Mouse (Mus musculus) embryonic facial prominence, embryonic 11.5 days (tissue): ENCODE measurements around the gene Tshz3. TPM values are rescaled to one million over a fixed set of nuclear protein-coding genes. Genes with fewer than 3 reads are reported as not detected.

ENCODE experiments used
- ATAC-seq: fragments of 200-750 bp; cut with Nextera tagmentation; replicated peaks from 2 replicates; pipeline ENCODE4 v1.8.0; 2017; ENCODE audit warnings: low read depth; ENCODE audit not compliant: insufficient number of reproducible peaks, low FRiP score, low TSS enrichment
- DNase-seq: peaks from one replicate; pipeline ENCODE4 v3.0.0-alpha.2; 2015; ENCODE audit warnings: low spot score
- H3K27ac ChIP-seq: fragments of 300-500 bp; sonication (generic); replicated peaks from 2 replicates; pipeline ENCODE4 v1.5.1; 2014; ENCODE audit warnings: mild to moderate bottlenecking, low read depth, low read length, control low read depth
- H3K27me3 ChIP-seq: fragments of 300-500 bp; sonication (generic); 2 replicates; pipeline ENCODE4 v1.6.1; 2014; ENCODE audit warnings: mild to moderate bottlenecking, low read length, moderate library complexity, mixed read lengths; ENCODE audit not compliant: control insufficient read depth, insufficient read depth
- H3K36me3 ChIP-seq: fragments of 300-500 bp; sonication (generic); replicated peaks from 2 replicates; pipeline ENCODE4 v1.6.1; 2014; ENCODE audit warnings: low read depth, mild to moderate bottlenecking, low read length, moderate library complexity, mixed read lengths; ENCODE audit not compliant: control insufficient read depth, insufficient read depth
- H3K4me1 ChIP-seq: fragments of 300-500 bp; sonication (generic); 2 replicates; pipeline ENCODE4 v1.6.1; 2014; ENCODE audit warnings: low read length, mixed read lengths; ENCODE audit not compliant: control insufficient read depth, insufficient read depth
- H3K4me2 ChIP-seq: fragments of 300-500 bp; sonication (generic); 2 replicates; pipeline ENCODE4 v1.6.1; 2014; ENCODE audit warnings: low read depth, mild to moderate bottlenecking, control low read depth, low read length, moderate library complexity
- H3K4me3 ChIP-seq: fragments of 300-500 bp; sonication (generic); 2 replicates; pipeline ENCODE4 v1.5.1; 2014; ENCODE audit warnings: low read depth, low read length, control low read depth
- H3K9ac ChIP-seq: fragments of 300-500 bp; sonication (generic); replicated peaks from 2 replicates; pipeline ENCODE4 v1.6.1; 2014; ENCODE audit warnings: mild to moderate bottlenecking, control low read depth, low read length
- H3K9me3 ChIP-seq: fragments of 300-500 bp; sonication (generic); replicated peaks from 2 replicates; pipeline ENCODE4 v1.6.1; 2016; ENCODE audit warnings: mild to moderate bottlenecking, low read length, inconsistent platforms, mixed read lengths; ENCODE audit not compliant: control insufficient read depth
- WGBS: fragments of 180-500 bp; shearing (Covaris S2); extraction: QIAGEN DNeasy Blood & Tissue Kit; methylation state at CpG from one replicate; pipeline ENCODE4 v1.1.7; 2014; 5-methylcytosine and 5-hydroxymethylcytosine counted together
- polyA plus RNA-seq: library from polyadenylated mRNA; unstranded; fragments of >200 nt; fragmentation: Nextera tagmentation; extraction: Ambion mirVana; gene quantifications from 2 replicates; pipeline ENCODE4 v1.2.1, GENCODE M21; 2014

Tshz3 gene
- polyA plus RNA-seq, 1 experiment from 2014 or later, result 3.7 TPM

- H3K27ac ChIP-seq, result no peak overlapping the region
- H3K4me3 ChIP-seq, result no peak overlapping the region
- no peak overlapping the region for H3K9ac ChIP-seq
- no peak for ATAC-seq
- no peak for DNase-seq
- no peak overlapping the region for H3K4me2 ChIP-seq
- H3K9me3 ChIP-seq, result no peaks in the 10 kb centered on the region
- no peaks in the 10 kb centered on the region for H3K36me3 ChIP-seq
- H3K4me1 ChIP-seq, result no peaks in the 10 kb centered on the region; the same call in 1 of the 2 replicates
- no peaks in the 10 kb centered on the region for H3K27me3 ChIP-seq
- WGBS, result 61% methylated on average over 12 of the region's 12 CpGs
These were observed 12.1 kb downstream of the Tshz3 start for GRCm38 (mm10) chr7:36709974-36710373.

GRCm38 (mm10) chr7:36710387-36710786, 12.5 kb downstream of the Tshz3 start:
- Histone ChIP-seq H3K9me3 (no peaks in the 10 kb centered on the region), H3K4me3 (no peak overlapping the region), H3K9ac (no peak overlapping the region), H3K4me1 (no peaks in the 10 kb centered on the region; the same call in 1 of the 2 replicates), H3K4me2 (no peak overlapping the region), H3K27ac (no peak overlapping the region), H3K27me3 (no peaks in the 10 kb centered on the region), H3K36me3 (no peaks in the 10 kb centered on the region)
- no peak for ATAC-seq
- 64% methylated on average over 6 of the region's 6 CpGs for WGBS
- DNase-seq, result no peak

- WGBS, result 58% methylated on average over 2 of the region's 2 CpGs
- DNase-seq, result no peak
- Histone ChIP-seq H3K4me1 (no peaks in the 10 kb centered on the region; the same call in 1 of the 2 replicates), H3K9me3 (no peaks in the 10 kb centered on the region), H3K36me3 (no peaks in the 10 kb centered on the region), H3K27me3 (no peaks in the 10 kb centered on the region), H3K4me3 (no peak overlapping the region), H3K9ac (no peak overlapping the region), H3K27ac (no peak overlapping the region), H3K4me2 (no peak overlapping the region)
- ATAC-seq, result no peak
These were observed 13.8 kb downstream of the Tshz3 start for GRCm38 (mm10) chr7:36711766-36712165.

GRCm38 (mm10) chr7:36714323-36714722, 16.4 kb downstream of the Tshz3 start:
- no peaks in the 10 kb centered on the region for H3K27me3 ChIP-seq
- DNase-seq, result no peak
- H3K9me3 ChIP-seq, result no peaks in the 10 kb centered on the region
- no peak overlapping the region for H3K9ac ChIP-seq
- H3K4me1 ChIP-seq, result no peaks in the 10 kb centered on the region
- H3K36me3 ChIP-seq, result no peaks in the 10 kb centered on the region
- no peak overlapping the region for H3K4me3 ChIP-seq
- H3K4me2 ChIP-seq, result no peak overlapping the region
- WGBS, result 85% methylated on average over 7 of the region's 7 CpGs
- ATAC-seq, result no peak
- H3K27ac ChIP-seq, result no peak overlapping the region

GRCm38 (mm10) chr7:36717192-36717591, 19.3 kb downstream of the Tshz3 start:
- 44% methylated on average over 6 of the region's 6 CpGs for WGBS
- Histone ChIP-seq H3K4me2 (no peak overlapping the region), H3K36me3 (no peaks in the 10 kb centered on the region), H3K4me3 (no peak overlapping the region), H3K9ac (no peak overlapping the region), H3K27ac (no peak overlapping the region), H3K27me3 (no peaks in the 10 kb centered on the region), H3K9me3 (no peaks in the 10 kb centered on the region), H3K4me1 (no peaks in the 10 kb centered on the region)
- ATAC-seq, result peak; percentile 56; the same call in 1 of the 2 replicates
- peak; percentile 38 for DNase-seq

- H3K4me3 ChIP-seq, result no peak overlapping the region
- 43% methylated on average over 9 of the region's 9 CpGs for WGBS
- no peak overlapping the region for H3K27ac ChIP-seq
- H3K27me3 ChIP-seq, result no peaks in the 10 kb centered on the region
- DNase-seq, result peak; percentile 20
- H3K36me3 ChIP-seq, result no peaks in the 10 kb centered on the region
- no peak overlapping the region for H3K9ac ChIP-seq
- no peak for ATAC-seq
- no peaks in the 10 kb centered on the region for H3K9me3 ChIP-seq
- no peaks in the 10 kb centered on the region for H3K4me1 ChIP-seq
- H3K4me2 ChIP-seq, result no peak overlapping the region
These were observed 22.9 kb downstream of the Tshz3 start for GRCm38 (mm10) chr7:36720830-36721229.

- DNase-seq (no peak), ATAC-seq (no peak)
- 86% methylated on average over 14 of the region's 14 CpGs for WGBS
These were observed 38.6 kb downstream of the Tshz3 start for GRCm38 (mm10) chr7:36736303-36737050.

GRCm38 (mm10) chr7:36751480-36751879, 53.6 kb downstream of the Tshz3 start:
- no peaks in the 10 kb centered on the region for H3K4me1 ChIP-seq
- DNase-seq (no peak), ATAC-seq (no peak)
- H3K4me3 ChIP-seq, result no peak overlapping the region
- no peak overlapping the region for H3K27ac ChIP-seq
- no peak overlapping the region for H3K9ac ChIP-seq
- 87% methylated on average over 2 of the region's 2 CpGs for WGBS
- no peaks in the 10 kb centered on the region for H3K36me3 ChIP-seq
- H3K27me3 ChIP-seq, result no peaks in the 10 kb centered on the region
- H3K4me2 ChIP-seq, result no peak overlapping the region
- no peaks in the 10 kb centered on the region for H3K9me3 ChIP-seq

More at GRCm38 (mm10) chr7:36736303-36737050, 38.6 kb downstream of the Tshz3 start:
- no peak overlapping the region for H3K4me2 ChIP-seq
- no peak overlapping the region for H3K27ac ChIP-seq
- no peaks in the 10 kb centered on the region for H3K36me3 ChIP-seq
- no peaks in the 10 kb centered on the region for H3K27me3 ChIP-seq
- H3K9ac ChIP-seq, result no peak overlapping the region
- no peak overlapping the region for H3K4me3 ChIP-seq
- no peaks in the 10 kb centered on the region; the same call in 1 of the 2 replicates for H3K4me1 ChIP-seq
- no peaks in the 10 kb centered on the region for H3K9me3 ChIP-seq
